Mouse (Mus musculus) C2C12 (cell line): Measurements from ENCODE around the gene Thada. TPM values are rescaled to one million over a fixed set of nuclear protein-coding genes. Genes with fewer than 3 reads are reported as not detected.

Experiments used
- H3K27me3 ChIP-seq: one replicate; pipeline ENCODE4 v1.6.1; 2011; ENCODE audit not compliant: control insufficient read depth, insufficient read depth, insufficient read length
- H3K36me3 ChIP-seq: one replicate; pipeline ENCODE4 v1.6.1; 2011; ENCODE audit not compliant: control insufficient read depth, insufficient read depth
- H3K4me3 ChIP-seq: one replicate; pipeline ENCODE4 v1.5.1; 2011; ENCODE audit warnings: mild to moderate bottlenecking, control low read depth; ENCODE audit not compliant: poor library complexity, insufficient read depth, severe bottlenecking
- H3K79me2 ChIP-seq: one replicate; pipeline ENCODE4 v1.6.1; 2011; ENCODE audit not compliant: control insufficient read depth, insufficient read depth
- H3K79me3 ChIP-seq: one replicate; pipeline ENCODE4 v1.6.1; 2011; ENCODE audit warnings: low read depth, control low read depth
- H3ac ChIP-seq: one replicate; pipeline ENCODE3; 2011; ENCODE audit warnings: low read depth; ENCODE audit not compliant: control insufficient read depth, insufficient read length
- CEBPB ChIP-seq: IDR thresholded peaks from one replicate; pipeline ENCODE4 v1.6.1; 2011; ENCODE audit warnings: low read depth, mild to moderate bottlenecking, control low read depth, moderate library complexity
- CTCF ChIP-seq: IDR thresholded peaks from one replicate; pipeline ENCODE4 v1.5.1; 2011; ENCODE audit not compliant: control insufficient read depth, insufficient read depth, insufficient read length
- FOSL1 ChIP-seq: IDR thresholded peaks from one replicate; pipeline ENCODE4 v1.8.0; 2011; ENCODE audit warnings: mild to moderate bottlenecking, low read length; ENCODE audit not compliant: poor library complexity, insufficient read depth, severe bottlenecking
- MAX ChIP-seq: IDR thresholded peaks from one replicate; pipeline ENCODE4 v1.6.1; 2011; ENCODE audit warnings: mild to moderate bottlenecking, control low read depth
- MYOD1 ChIP-seq: IDR thresholded peaks from one replicate; pipeline ENCODE4 v1.6.1; 2011; ENCODE audit warnings: low read depth; ENCODE audit not compliant: control insufficient read depth, insufficient read length
- MYOG ChIP-seq: IDR thresholded peaks from one replicate; pipeline ENCODE4 v1.6.1; 2011; ENCODE audit not compliant: control insufficient read depth, insufficient read length; ENCODE audit errors: extremely low read depth
- USF1 ChIP-seq: IDR thresholded peaks from one replicate; pipeline ENCODE4 v1.6.1; 2011; ENCODE audit warnings: low read depth, mild to moderate bottlenecking, control low read depth, moderate library complexity
- polyA plus RNA-seq: library from polyadenylated mRNA; unstranded; fragments of >200 nt; fragmentation: generic; extraction: Trizol; gene quantifications from one replicate; pipeline ENCODE4 v1.2.1, GENCODE M21; 2012; ENCODE audit warnings: missing spikeins

Gene Thada
- polyA plus RNA-seq, 1 experiment, result 7.3 TPM

- H3ac ChIP-seq, result no peak overlapping the region
- H3K79me3 ChIP-seq, result no peaks in the 10 kb centered on the region
- H3K36me3 ChIP-seq, result peaks cover 6% of the 10 kb centered on the region
- no peak overlapping the region for H3K4me3 ChIP-seq
- H3K27me3 ChIP-seq, result no peaks in the 10 kb centered on the region
- TF ChIP-seq CEBPB (no peak), MYOD1 (no peak), FOSL1 (no peak), MAX (no peak), CTCF (no peak), MYOG (no peak), USF1 (no peak)
- H3K79me2 ChIP-seq, result no peaks in the 10 kb centered on the region
These were observed 205.0 kb downstream of the Thada start for GRCm38 (mm10) chr17:84261010-84261409.

- TF ChIP-seq MYOG (no peak), MAX (no peak), CTCF (no peak), CEBPB (no peak), MYOD1 (no peak), FOSL1 (no peak), USF1 (no peak)
- H3K27me3 ChIP-seq, result no peaks in the 10 kb centered on the region
- no peak overlapping the region for H3K4me3 ChIP-seq
These were observed 205.8 kb downstream of the Thada start for GRCm38 (mm10) chr17:84260226-84260625.

GRCm38 (mm10) chr17:84258638-84259261 is 207.3 kb downstream of the Thada start:
- peaks cover 12% of the 10 kb centered on the region for H3K36me3 ChIP-seq
- H3K27me3 ChIP-seq, result no peaks in the 10 kb centered on the region
- H3K79me3 ChIP-seq, result no peaks in the 10 kb centered on the region
- no peak overlapping the region for H3K4me3 ChIP-seq
- H3K79me2 ChIP-seq, result no peaks in the 10 kb centered on the region
- H3ac ChIP-seq, result no peak overlapping the region
- no peak for TF ChIP-seq CEBPB
- TF ChIP-seq USF1, result no peak
- no peak for TF ChIP-seq CTCF
- TF ChIP-seq FOSL1, result no peak
- TF ChIP-seq MYOG, result no peak
- no peak for TF ChIP-seq MYOD1
- no peak for TF ChIP-seq MAX

More at GRCm38 (mm10) chr17:84260226-84260625, 205.8 kb downstream of the Thada start:
- H3ac ChIP-seq, result no peak overlapping the region
- H3K79me3 ChIP-seq, result no peaks in the 10 kb centered on the region
- peaks cover 12% of the 10 kb centered on the region for H3K36me3 ChIP-seq
- no peaks in the 10 kb centered on the region for H3K79me2 ChIP-seq

- Histone ChIP-seq H3K4me3 (no peak overlapping the region), H3K79me2 (no peaks in the 10 kb centered on the region), H3K79me3 (no peaks in the 10 kb centered on the region), H3ac (no peak overlapping the region), H3K27me3 (no peaks in the 10 kb centered on the region), H3K36me3 (peaks cover 12% of the 10 kb centered on the region)
- no peak for TF ChIP-seq FOSL1
- TF ChIP-seq MAX, result no peak
- no peak for TF ChIP-seq CTCF
These were observed 208.0 kb downstream of the Thada start for GRCm38 (mm10) chr17:84257927-84258532.

GRCm38 (mm10) chr17:84256278-84256819 is 209.7 kb downstream of the Thada start:
- no peak overlapping the region for H3ac ChIP-seq
- TF ChIP-seq MYOD1 (no peak), MAX (no peak), USF1 (no peak), FOSL1 (no peak), MYOG (no peak), CTCF (no peak), CEBPB (no peak)
- H3K36me3 ChIP-seq, result peaks cover 19% of the 10 kb centered on the region
- no peak overlapping the region for H3K4me3 ChIP-seq
- no peaks in the 10 kb centered on the region for H3K79me2 ChIP-seq
- H3K27me3 ChIP-seq, result no peaks in the 10 kb centered on the region
- no peaks in the 10 kb centered on the region for H3K79me3 ChIP-seq

GRCm38 (mm10) chr17:84255841-84256240 is 210.2 kb downstream of the Thada start:
- peaks cover 22% of the 10 kb centered on the region for H3K36me3 ChIP-seq
- no peaks in the 10 kb centered on the region for H3K79me2 ChIP-seq
- H3K79me3 ChIP-seq, result no peaks in the 10 kb centered on the region
- no peak for TF ChIP-seq USF1
- no peak overlapping the region for H3K4me3 ChIP-seq
- H3K27me3 ChIP-seq, result no peaks in the 10 kb centered on the region
- no peak overlapping the region for H3ac ChIP-seq
